Mouse (Mus musculus): Measurements from ENCODE around the gene H2-M10.6. TPM values are rescaled to one million over a fixed set of nuclear protein-coding genes. Genes with fewer than 3 reads are reported as not detected.

The H2-M10.6 gene
- polyA plus RNA-seq, 1 experiment from 2014 or later: not detected

DNA sequence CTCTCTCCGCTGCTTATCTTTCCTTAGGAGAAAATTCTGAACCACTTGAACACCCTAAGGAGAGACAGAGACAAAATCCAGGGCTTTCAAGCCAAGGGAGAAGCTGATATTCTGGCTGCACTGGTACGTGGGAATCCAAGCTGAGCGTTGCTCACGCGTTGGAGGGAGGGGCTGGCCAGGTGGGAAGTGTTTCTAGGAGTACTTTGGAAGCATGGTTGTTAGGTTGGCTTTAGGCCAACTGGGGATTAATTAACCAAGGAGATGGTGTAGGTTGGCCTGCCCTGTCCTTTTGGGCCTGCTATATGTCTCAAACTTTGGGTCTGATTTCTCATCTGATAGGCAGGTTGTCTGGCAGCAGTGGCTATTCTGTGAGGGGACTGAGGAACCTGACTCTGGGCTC, 39.2 kb downstream of the H2-M10.6 start:
- peaks cover 19% of the 10 kb centered on the region for H3K36me3 ChIP-seq (ENCODE audit: control insufficient read depth, insufficient read depth)
- H3K4me3 ChIP-seq (ENCODE audit: low read length): no peak overlapping the region
- H3K27ac ChIP-seq (ENCODE audit: low read length): no peak overlapping the region
- ATAC-seq (replicated peaks; ENCODE audit: extremely low read depth, insufficient read depth, low FRiP score): no peak
- 65% methylated on average over 5 of the region's 5 CpGs for WGBS
- H3K4me2 ChIP-seq (ENCODE audit: low read depth, low read length): no peak overlapping the region
- H3K9ac ChIP-seq (ENCODE audit: low read length): no peak overlapping the region
- H3K4me1 ChIP-seq (ENCODE audit: control insufficient read depth, insufficient read depth, low read length): no peaks in the 10 kb centered on the region; the same call in 1 of the 2 replicates
- H3K27me3 ChIP-seq (ENCODE audit: control insufficient read depth, insufficient read depth, low read length): no peaks in the 10 kb centered on the region
- no peaks in the 10 kb centered on the region for H3K9me3 ChIP-seq (replicated peaks; ENCODE audit: control insufficient read depth, low read length)

GRCm38 (mm10) chr17:36851627-36852026, 39.7 kb downstream of the H2-M10.6 start:
- no peaks in the 10 kb centered on the region for H3K9me3 ChIP-seq (replicated peaks; ENCODE audit: control insufficient read depth, low read length)
- peaks cover 24% of the 10 kb centered on the region for H3K36me3 ChIP-seq (ENCODE audit: control insufficient read depth, insufficient read depth)
- no peak for ATAC-seq (replicated peaks; ENCODE audit: extremely low read depth, insufficient read depth, low FRiP score)
- no peak overlapping the region for H3K4me3 ChIP-seq (ENCODE audit: low read length)
- H3K27me3 ChIP-seq (ENCODE audit: control insufficient read depth, insufficient read depth, low read length): no peaks in the 10 kb centered on the region
- H3K4me1 ChIP-seq (ENCODE audit: control insufficient read depth, insufficient read depth, low read length): no peaks in the 10 kb centered on the region; the same call in 1 of the 2 replicates
- no peak overlapping the region for H3K27ac ChIP-seq (ENCODE audit: low read length)
- no peak overlapping the region for H3K4me2 ChIP-seq (ENCODE audit: low read depth, low read length)
- H3K9ac ChIP-seq (ENCODE audit: low read length): no peak overlapping the region
- WGBS: 47% methylated on average over 5 of the region's 5 CpGs

DNA sequence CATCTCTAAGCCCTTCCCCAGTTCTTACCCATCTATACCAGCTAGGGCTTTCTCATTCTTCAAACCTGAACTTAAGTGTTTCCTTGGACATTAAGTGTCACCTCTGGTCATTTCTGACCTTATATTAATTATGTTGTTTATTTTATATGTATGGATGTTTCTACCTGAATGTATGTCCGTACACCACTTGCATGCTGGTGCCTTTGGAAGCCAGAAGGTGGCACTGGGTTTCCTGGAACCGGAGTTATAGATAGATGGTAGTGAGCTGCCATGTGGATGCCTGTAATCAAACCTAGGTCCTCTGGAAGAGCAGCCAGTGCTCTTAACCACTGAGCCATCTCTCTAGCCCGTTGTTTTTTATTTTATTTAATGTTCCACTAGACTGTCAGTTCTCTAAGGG, 43.5 kb downstream of the H2-M10.6 start:
- no peak for ATAC-seq (replicated peaks; ENCODE audit: extremely low read depth, insufficient read depth, low FRiP score)
- Histone ChIP-seq H3K27ac (ENCODE audit: low read length) (no peak overlapping the region), H3K4me3 (ENCODE audit: low read length) (no peak overlapping the region), H3K4me1 (ENCODE audit: control insufficient read depth, insufficient read depth, low read length) (no peaks in the 10 kb centered on the region; the same call in 1 of the 2 replicates), H3K36me3 (ENCODE audit: control insufficient read depth, insufficient read depth) (peaks cover 43% of the 10 kb centered on the region), H3K9ac (ENCODE audit: low read length) (no peak overlapping the region), H3K9me3 (replicated peaks; ENCODE audit: control insufficient read depth, low read length) (no peaks in the 10 kb centered on the region), H3K4me2 (ENCODE audit: low read depth, low read length) (no peak overlapping the region), H3K27me3 (ENCODE audit: control insufficient read depth, insufficient read depth, low read length) (no peaks in the 10 kb centered on the region)
- 87% methylated on average over 3 of the region's 3 CpGs for WGBS

DNA sequence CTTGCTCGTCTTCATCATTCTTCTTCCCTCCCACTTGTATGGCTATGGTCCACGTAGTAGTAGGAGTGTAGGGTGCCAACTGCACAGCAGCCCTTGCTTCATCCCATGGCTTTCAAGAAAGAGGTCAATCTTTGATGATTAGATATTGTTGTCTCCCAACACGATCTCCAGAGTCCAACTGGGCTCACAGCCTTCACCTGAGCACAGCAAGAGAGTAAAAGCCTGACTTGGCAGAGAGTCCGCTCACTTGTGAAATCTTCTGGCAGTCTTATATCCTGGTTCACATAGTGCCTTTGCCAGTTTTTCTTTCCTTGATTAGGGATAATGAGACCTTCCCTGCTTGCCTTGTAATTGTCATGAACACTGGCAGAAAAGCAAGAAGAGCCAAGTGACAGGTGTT, 44.3 kb downstream of the H2-M10.6 start:
- ATAC-seq (replicated peaks; ENCODE audit: extremely low read depth, insufficient read depth, low FRiP score): no peak
- Histone ChIP-seq H3K27ac (ENCODE audit: low read length) (no peak overlapping the region), H3K4me2 (ENCODE audit: low read depth, low read length) (no peak overlapping the region), H3K27me3 (ENCODE audit: control insufficient read depth, insufficient read depth, low read length) (no peaks in the 10 kb centered on the region), H3K9me3 (replicated peaks; ENCODE audit: control insufficient read depth, low read length) (no peaks in the 10 kb centered on the region), H3K9ac (ENCODE audit: low read length) (no peak overlapping the region), H3K36me3 (ENCODE audit: control insufficient read depth, insufficient read depth) (peaks cover 38% of the 10 kb centered on the region), H3K4me3 (ENCODE audit: low read length) (no peak overlapping the region), H3K4me1 (ENCODE audit: control insufficient read depth, insufficient read depth, low read length) (no peaks in the 10 kb centered on the region; the same call in 1 of the 2 replicates)
- WGBS: 90% methylated on average over 4 of the region's 4 CpGs

DNA sequence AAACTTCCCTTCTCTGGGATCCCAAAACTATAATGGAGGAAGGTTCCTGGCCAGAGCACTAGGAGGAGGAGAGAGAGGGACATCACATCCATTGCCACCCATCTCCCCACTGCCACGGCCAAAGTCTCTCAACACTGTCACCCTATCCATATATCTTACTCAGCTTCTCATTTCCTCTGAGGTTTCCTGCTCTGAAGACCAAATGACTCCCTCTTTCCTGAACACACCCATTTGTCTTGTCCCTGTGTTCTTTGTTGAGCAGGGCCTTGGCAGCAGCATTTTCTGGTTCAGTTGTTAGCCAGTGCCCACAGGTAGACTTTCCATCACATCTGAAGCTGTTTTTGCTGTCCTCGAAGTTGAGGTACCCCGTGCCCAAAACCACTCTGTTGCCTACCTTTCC, 46.2 kb downstream of the H2-M10.6 start:
- no peaks in the 10 kb centered on the region for H3K27me3 ChIP-seq (ENCODE audit: control insufficient read depth, insufficient read depth, low read length)
- no peaks in the 10 kb centered on the region for H3K9me3 ChIP-seq (replicated peaks; ENCODE audit: control insufficient read depth, low read length)
- H3K4me1 ChIP-seq (ENCODE audit: control insufficient read depth, insufficient read depth, low read length): no peaks in the 10 kb centered on the region
- WGBS: 86% methylated on average over 3 of the region's 3 CpGs
- H3K4me3 ChIP-seq (ENCODE audit: low read length): no peak overlapping the region
- H3K27ac ChIP-seq (ENCODE audit: low read length): no peak overlapping the region
- H3K4me2 ChIP-seq (ENCODE audit: low read depth, low read length): no peak overlapping the region
- peaks cover 32% of the 10 kb centered on the region for H3K36me3 ChIP-seq (ENCODE audit: control insufficient read depth, insufficient read depth)
- no peak for ATAC-seq (replicated peaks; ENCODE audit: extremely low read depth, insufficient read depth, low FRiP score)
- no peak overlapping the region for H3K9ac ChIP-seq (ENCODE audit: low read length)

- Histone ChIP-seq H3K27me3 (ENCODE audit: control insufficient read depth, insufficient read depth, low read length) (peaks cover 12% of the 10 kb centered on the region), H3K4me3 (ENCODE audit: low read length) (no peak overlapping the region), H3K9ac (ENCODE audit: low read length) (no peak overlapping the region), H3K36me3 (ENCODE audit: control insufficient read depth, insufficient read depth) (peaks cover 19% of the 10 kb centered on the region), H3K4me1 (ENCODE audit: control insufficient read depth, insufficient read depth, low read length) (no peaks in the 10 kb centered on the region), H3K27ac (ENCODE audit: low read length) (no peak overlapping the region), H3K4me2 (ENCODE audit: low read depth, low read length) (no peak overlapping the region), H3K9me3 (replicated peaks; ENCODE audit: control insufficient read depth, low read length) (no peaks in the 10 kb centered on the region)
- WGBS: 56% methylated on average over 2 of the region's 2 CpGs
- ATAC-seq (replicated peaks; ENCODE audit: extremely low read depth, insufficient read depth, low FRiP score): no peak
Measured at GRCm38 (mm10) chr17:36861680-36862079, 49.7 kb downstream of the H2-M10.6 start.

Other genes starting within 250 kb of the H2-M10.6 start
- not detected in 2 replicates for gene H2-M9, start 169.5 kb upstream of the H2-M10.6 start, polyA plus RNA-seq (2015; fragmentation: Nextera tagmentation; extraction: Ambion mirVana)
- gene H2-M1, start 140.0 kb upstream of the H2-M10.6 start, polyA plus RNA-seq (2015; fragmentation: Nextera tagmentation; extraction: Ambion mirVana): not detected in 2 replicates
- gene H2-M10.5, start 39.3 kb upstream of the H2-M10.6 start, polyA plus RNA-seq (2015; fragmentation: Nextera tagmentation; extraction: Ambion mirVana): not detected in 2 replicates
- 23.5 and 23.7 TPM in 2 replicates for gene Trim26, start 25.0 kb downstream of the H2-M10.6 start, polyA plus RNA-seq (2015; fragmentation: Nextera tagmentation; extraction: Ambion mirVana)
- 0.13 TPM in 1 of 2 replicates, not detected in the other for gene Trim15, start 55.0 kb downstream of the H2-M10.6 start, polyA plus RNA-seq (2015; fragmentation: Nextera tagmentation; extraction: Ambion mirVana)
- gene Trim10, start 57.4 kb downstream of the H2-M10.6 start, polyA plus RNA-seq (2015; fragmentation: Nextera tagmentation; extraction: Ambion mirVana): 5.8 and 6.1 TPM in 2 replicates
- 0.11 TPM in 1 of 2 replicates, not detected in the other for gene Trim40, start 78.0 kb downstream of the H2-M10.6 start, polyA plus RNA-seq (2015; fragmentation: Nextera tagmentation; extraction: Ambion mirVana)
- 0.13 TPM in 1 of 2 replicates, not detected in the other for gene Trim31, start 85.9 kb downstream of the H2-M10.6 start, polyA plus RNA-seq (2015; fragmentation: Nextera tagmentation; extraction: Ambion mirVana)
- 0.22 and 0.40 TPM in 2 replicates for gene Rnf39, start 130.7 kb downstream of the H2-M10.6 start, polyA plus RNA-seq (2015; fragmentation: Nextera tagmentation; extraction: Ambion mirVana)
- gene Ppp1r11, start 139.6 kb downstream of the H2-M10.6 start, polyA plus RNA-seq (2015; fragmentation: Nextera tagmentation; extraction: Ambion mirVana): 81.2 and 81.4 TPM in 2 replicates
- gene Znrd1, start 146.4 kb downstream of the H2-M10.6 start, polyA plus RNA-seq (2015; fragmentation: Nextera tagmentation; extraction: Ambion mirVana): 41.6 and 43.7 TPM in 2 replicates
- 7.8 and 9.3 TPM in 2 replicates for gene Znrd1as, start 146.4 kb downstream of the H2-M10.6 start, polyA plus RNA-seq (2015; fragmentation: Nextera tagmentation; extraction: Ambion mirVana)
- gene 2410137M14Rik, start 169.1 kb downstream of the H2-M10.6 start, polyA plus RNA-seq (2015; fragmentation: Nextera tagmentation; extraction: Ambion mirVana): not detected in 2 replicates
- 0.30 and 0.37 TPM in 2 replicates for gene H2-M5, start 177.4 kb downstream of the H2-M10.6 start, polyA plus RNA-seq (2015; fragmentation: Nextera tagmentation; extraction: Ambion mirVana)
- gene Zfp57, start 189.0 kb downstream of the H2-M10.6 start, polyA plus RNA-seq (2015; fragmentation: Nextera tagmentation; extraction: Ambion mirVana): 30.3 and 31.9 TPM in 2 replicates
- not detected in 2 replicates for gene Mog, start 211.2 kb downstream of the H2-M10.6 start, polyA plus RNA-seq (2015; fragmentation: Nextera tagmentation; extraction: Ambion mirVana)
- gene Gabbr1, start 233.8 kb downstream of the H2-M10.6 start, polyA plus RNA-seq (2015; fragmentation: Nextera tagmentation; extraction: Ambion mirVana): 3.7 and 4.1 TPM in 2 replicates